Mouse (Mus musculus) lung, postnatal 0 days (tissue): ENCODE results near the gene Cdh9.

Source experiments
- CTCF ChIP-seq: IDR thresholded peaks from 2 replicates; pipeline ENCODE4 v1.5.1; 2016; ENCODE audit warnings: antibody characterized with exemption, mild to moderate bottlenecking
- EP300 ChIP-seq: IDR thresholded peaks from 2 replicates; pipeline ENCODE4 v1.6.1; 2016; ENCODE audit warnings: antibody characterized with exemption, mild to moderate bottlenecking, control low read depth

GRCm38 (mm10) chr15:16834761-16835160 lies 106.2 kb downstream of the Cdh9 start:
- no peak for TF ChIP-seq EP300
- no peak for TF ChIP-seq CTCF
